Mouse (Mus musculus) brain, embryonic 14.5 days (tissue): ENCODE measurements around the gene Trim41.

Experiments used
- CTCF ChIP-seq: fragments of 200-500 bp; IDR thresholded peaks from 2 replicates; pipeline ENCODE4 v1.5.1; 2012; ENCODE audit warnings: inconsistent platforms, mild to moderate bottlenecking, moderate library complexity, borderline replicate concordance; ENCODE audit not compliant: insufficient read depth, insufficient read length; ENCODE audit errors: extremely low read depth
- POLR2A ChIP-seq: fragments of 200-500 bp; IDR thresholded peaks from 2 replicates; pipeline ENCODE4 v1.6.1; 2012; ENCODE audit warnings: mild to moderate bottlenecking, inconsistent platforms, borderline replicate concordance; ENCODE audit not compliant: poor library complexity, insufficient read depth, insufficient read length, severe bottlenecking; ENCODE audit errors: extremely low read depth

DNA sequence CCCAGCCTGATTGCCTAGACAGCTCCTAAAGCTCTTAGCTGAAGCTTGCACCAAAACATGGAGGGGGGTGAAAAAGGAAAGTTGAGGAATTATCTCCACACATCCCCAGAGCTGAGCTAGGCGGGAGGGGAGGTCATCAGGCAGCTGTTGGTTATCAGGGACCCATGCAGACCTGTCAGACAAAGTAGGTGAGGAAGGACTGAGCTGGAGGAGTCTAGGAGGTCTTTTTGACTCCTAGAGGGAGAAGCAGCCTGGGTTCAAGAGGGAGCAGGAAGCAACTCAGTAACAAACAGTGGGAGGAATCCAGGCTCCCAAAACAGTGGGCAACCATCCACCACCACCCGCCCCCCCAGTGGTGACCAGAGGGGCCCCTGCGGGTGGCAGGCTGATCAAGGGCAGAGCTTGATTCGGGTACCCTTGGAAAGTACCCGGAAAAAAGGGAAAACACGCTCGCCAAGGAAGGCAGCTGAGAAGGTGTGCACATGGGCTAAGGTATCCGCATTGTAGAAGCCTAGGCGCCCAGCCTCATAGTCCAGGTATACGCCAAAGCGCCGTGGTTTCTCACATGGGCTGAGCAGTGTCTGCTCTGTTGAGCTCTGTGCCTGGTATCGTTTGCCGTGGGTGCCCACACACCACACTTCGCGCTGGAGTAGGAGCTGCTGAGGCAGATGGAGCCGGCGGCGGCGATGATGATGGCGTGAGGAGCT lies 10.1 kb downstream of the Trim41 start:
- no peak for TF ChIP-seq CTCF
- TF ChIP-seq POLR2A = no peak
